ENCODE assay signal across 8 mouse cellular contexts in the genomic region with DNA sequence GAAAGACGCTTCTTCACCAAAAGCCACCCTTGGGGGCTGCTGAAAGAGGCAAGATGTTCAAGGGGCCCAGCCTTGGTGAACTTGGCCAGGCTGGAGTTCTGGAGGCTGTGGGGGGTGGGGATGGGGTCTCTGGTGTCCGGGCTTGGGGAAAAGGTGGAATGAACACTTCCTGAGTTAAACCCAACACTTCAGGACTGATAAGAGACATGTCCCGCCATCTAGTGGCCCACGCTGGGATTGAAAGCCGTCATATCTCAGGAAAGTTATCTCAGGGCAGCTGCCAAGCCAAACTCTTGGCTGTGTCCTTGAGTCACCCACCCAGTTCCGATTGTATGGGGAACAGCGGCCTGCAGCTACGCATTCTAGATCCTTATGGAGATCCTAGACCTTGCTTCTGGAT. TPM values are rescaled to one million over a fixed set of nuclear protein-coding genes. Genes with fewer than 3 reads are reported as not detected.
A peak's percentile ranks its signal among the peaks of the same experiment; 100 is the strongest.
DNase-seq lines count a peak whose midpoint lies in the region; ATAC-seq and TF ChIP-seq lines count a peak whose summit lies in the region.

No protein-coding gene starts in this region.

- no peaks in the 10 kb centered on the region for H3K36me3 ChIP-seq in hindbrain, postnatal 0 days (ENCODE audit: insufficient read depth, low read length)

- 20% methylated on average over 8 of the region's 8 CpGs for WGBS in hindbrain, postnatal 0 days

- no peak overlapping the region for H3K9ac ChIP-seq in hindbrain, postnatal 0 days (replicated peaks; ENCODE audit: low read length)

- peak; percentile 89 for TF ChIP-seq CTCF in hindbrain, postnatal 0 days (IDR thresholded peaks at IDR 0.05; ENCODE audit: low read depth)

- 0 out of 2 replicates have a peak overlapping the region, but pooled peaks have one; percentile 13 for H3K4me2 ChIP-seq in hindbrain, postnatal 0 days (ENCODE audit: low read depth, low read length)

- ATAC-seq in hindbrain, postnatal 0 days, result peak; percentile 38; the same call in 1 of the 2 replicates

- H3K4me3 ChIP-seq in hindbrain, postnatal 0 days (ENCODE audit: low read length), result no peak overlapping the region

- DNase-seq in adrenal gland, adult 2 months, result peak; percentile 86
- DNase-seq in cerebellum, postnatal 4 days (ENCODE audit: low spot score in 2 of 2), result peak; percentile 74 to 86
- DNase-seq in frontal cortex, postnatal 36 days (ENCODE audit: low spot score in 2 of 2), result peak; percentile 71 to 86
- peak; percentile 87 for DNase-seq in hindbrain, postnatal 0 days (ENCODE audit: low spot score)
- peak; percentile 55 for DNase-seq in left cerebral cortex, adult 11 months (ENCODE audit: low spot score)
- peak; percentile 87 for DNase-seq in lung, postnatal 25 days (ENCODE audit: low spot score)
- DNase-seq in right cerebral cortex, postnatal 14 days, result peak; percentile 87
- DNase-seq in yolk sac, embryonic 10.5 days (ENCODE audit: low spot score), result peak; percentile 66

- no peak overlapping the region for H3K27ac ChIP-seq in hindbrain, postnatal 0 days

- H3K4me1 ChIP-seq in hindbrain, postnatal 0 days (ENCODE audit: insufficient read depth, low read length), result 0 out of 2 replicates have a peak, but pooled peaks cover 4% of the 10 kb centered on the region

- no peaks in the 10 kb centered on the region for H3K9me3 ChIP-seq in hindbrain, postnatal 0 days (ENCODE audit: low read length)

- H3K27me3 ChIP-seq in hindbrain, postnatal 0 days (ENCODE audit: insufficient read depth, low read length), result no peaks in the 10 kb centered on the region

RNA-seq across cellular contexts. Expression of a gene that starts 14.2 kb away (rescaled TPM):
- 1 to 10 TPM; 3.5 to 5.3 TPM for total RNA-seq in adrenal gland, adult 2 months (2021)
- polyA plus RNA-seq in adrenal gland, adult 2 months (2012; rRNA removed), result 9.9 and 10.0 TPM in 2 replicates
- 7.5 and 7.6 TPM in 2 replicates for total RNA-seq in hindbrain, postnatal 0 days (2014; rRNA removed)
- 7.8 and 8.6 TPM in 2 replicates for polyA plus RNA-seq in hindbrain, postnatal 0 days (2015; fragmentation: Nextera tagmentation; extraction: Ambion mirVana)
